Mouse (Mus musculus) cerebellum, adult 2 months (tissue): ENCODE measurements around the gene Gm43720.

Experiments used
- CTCF ChIP-seq: fragments of 200-500 bp; IDR thresholded peaks from 2 replicates; pipeline ENCODE4 v1.5.1; 2011; ENCODE audit warnings: low read depth, mild to moderate bottlenecking, control low read depth, low read length, moderate library complexity, borderline replicate concordance; ENCODE audit not compliant: insufficient read depth
- POLR2A ChIP-seq: fragments of 200-500 bp; IDR thresholded peaks from 2 replicates; pipeline ENCODE4 v1.6.1; 2011; ENCODE audit warnings: low read length, control low read depth, borderline replicate concordance; ENCODE audit not compliant: insufficient read depth

- TF ChIP-seq POLR2A, result no peak
- TF ChIP-seq CTCF, result no peak
Measured at GRCm38 (mm10) chr5:138265712-138266111, 14.0 kb downstream of the Gm43720 start.
